Mouse (Mus musculus): ENCODE measurements around the gene Astn1. TPM values are rescaled to one million over a fixed set of nuclear protein-coding genes. Genes with fewer than 3 reads are reported as not detected.

Astn1 gene
- polyA plus RNA-seq, 1 experiment from 2014 or later: 8.5 TPM

GRCm38 (mm10) chr1:158732868-158733496 lies 370.9 kb downstream of the Astn1 start:
- Histone ChIP-seq H3K4me3 (ENCODE audit: low read depth, low read length) (no peak overlapping the region), H3K9ac (replicated peaks; ENCODE audit: low read length) (no peak overlapping the region), H3K4me1 (ENCODE audit: control insufficient read depth, insufficient read depth, low read length) (no peaks in the 10 kb centered on the region), H3K4me2 (ENCODE audit: low read depth, low read length) (no peak overlapping the region), H3K36me3 (replicated peaks; ENCODE audit: control insufficient read depth, insufficient read depth, low read depth, low read length) (no peaks in the 10 kb centered on the region), H3K27ac (replicated peaks; ENCODE audit: low read depth, low read length) (no peak overlapping the region), H3K9me3 (replicated peaks; ENCODE audit: control insufficient read depth, low read length) (no peaks in the 10 kb centered on the region), H3K27me3 (ENCODE audit: control insufficient read depth, insufficient read depth, low read length) (no peaks in the 10 kb centered on the region)
- WGBS: 57% methylated on average over 4 of the region's 4 CpGs
- no peak for DNase-seq (ENCODE audit: low spot score)
- no peak for ATAC-seq (replicated peaks; ENCODE audit: insufficient number of reproducible peaks, low FRiP score, low TSS enrichment, low read depth)

GRCm38 (mm10) chr1:158739132-158739919 lies 377.3 kb downstream of the Astn1 start:
- H3K27me3 ChIP-seq (ENCODE audit: control insufficient read depth, insufficient read depth, low read length): no peaks in the 10 kb centered on the region
- H3K9me3 ChIP-seq (replicated peaks; ENCODE audit: control insufficient read depth, low read length): no peaks in the 10 kb centered on the region
- no peak overlapping the region for H3K4me3 ChIP-seq (ENCODE audit: low read depth, low read length)
- WGBS: 45% methylated on average over 5 of the region's 5 CpGs
- no peaks in the 10 kb centered on the region for H3K36me3 ChIP-seq (replicated peaks; ENCODE audit: control insufficient read depth, insufficient read depth, low read depth, low read length)
- no peak for DNase-seq (ENCODE audit: low spot score)
- no peak overlapping the region for H3K4me2 ChIP-seq (ENCODE audit: low read depth, low read length)
- H3K4me1 ChIP-seq (ENCODE audit: control insufficient read depth, insufficient read depth, low read length): no peaks in the 10 kb centered on the region
- H3K9ac ChIP-seq (replicated peaks; ENCODE audit: low read length): no peak overlapping the region
- ATAC-seq (replicated peaks; ENCODE audit: insufficient number of reproducible peaks, low FRiP score, low TSS enrichment, low read depth): no peak
- no peak overlapping the region for H3K27ac ChIP-seq (replicated peaks; ENCODE audit: low read depth, low read length)

DNA sequence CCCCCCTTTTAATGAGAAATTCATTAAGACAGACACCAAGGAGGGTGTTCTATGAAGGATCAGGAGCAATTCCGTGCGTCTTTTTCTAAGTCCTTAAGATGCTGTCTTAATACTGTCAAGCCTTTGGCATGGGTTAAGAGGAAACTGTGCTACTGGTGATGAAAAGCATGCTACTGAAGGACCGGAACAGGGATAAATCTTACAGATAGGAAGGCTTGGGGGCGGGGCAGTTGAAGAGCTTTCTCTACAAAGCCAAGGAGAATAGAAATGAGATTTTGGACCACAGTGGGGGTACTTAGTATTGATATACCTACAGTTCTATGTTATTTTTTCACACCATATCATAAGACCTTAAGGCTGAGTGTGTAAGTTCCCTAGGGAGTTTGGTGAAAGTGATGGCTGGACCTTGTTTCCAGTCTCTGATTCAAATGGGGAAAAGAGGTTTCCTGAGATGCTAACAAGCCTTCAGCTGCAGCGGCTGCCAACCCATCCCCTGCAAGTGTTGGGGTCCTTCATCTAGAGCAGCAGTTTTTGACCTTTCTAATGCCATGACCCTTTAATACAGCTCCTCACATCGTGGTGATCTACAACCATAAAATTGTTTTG lies 378.2 kb downstream of the Astn1 start:
- Histone ChIP-seq H3K4me1 (ENCODE audit: control insufficient read depth, insufficient read depth, low read length) (no peaks in the 10 kb centered on the region), H3K9ac (replicated peaks; ENCODE audit: low read length) (no peak overlapping the region), H3K36me3 (replicated peaks; ENCODE audit: control insufficient read depth, insufficient read depth, low read depth, low read length) (no peaks in the 10 kb centered on the region), H3K4me3 (ENCODE audit: low read depth, low read length) (no peak overlapping the region), H3K4me2 (ENCODE audit: low read depth, low read length) (no peak overlapping the region), H3K27me3 (ENCODE audit: control insufficient read depth, insufficient read depth, low read length) (no peaks in the 10 kb centered on the region), H3K27ac (replicated peaks; ENCODE audit: low read depth, low read length) (no peak overlapping the region), H3K9me3 (replicated peaks; ENCODE audit: control insufficient read depth, low read length) (no peaks in the 10 kb centered on the region)
- no peak for DNase-seq (ENCODE audit: low spot score)
- no peak for ATAC-seq (replicated peaks; ENCODE audit: insufficient number of reproducible peaks, low FRiP score, low TSS enrichment, low read depth)
- WGBS: 80% methylated on average over 6 of the region's 6 CpGs

DNA sequence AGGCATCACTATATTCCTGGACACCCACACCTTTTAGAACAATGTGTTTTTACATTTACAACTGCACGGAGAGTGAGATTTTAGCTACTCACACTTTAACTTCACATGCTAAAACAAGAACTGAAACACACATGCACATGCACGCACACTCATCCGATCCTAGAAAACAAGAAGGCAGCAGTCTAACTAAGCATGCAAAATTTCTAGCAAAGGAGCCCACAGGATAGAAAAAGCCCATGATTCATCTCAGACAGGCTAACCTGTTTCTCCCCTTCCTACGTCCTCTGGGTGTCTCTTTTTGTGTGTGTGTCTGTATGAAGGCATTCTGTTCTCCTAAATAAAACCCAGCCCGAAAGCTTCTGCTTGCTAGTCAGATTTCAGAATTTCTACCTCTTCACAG lies 378.9 kb downstream of the Astn1 start:
- 77% methylated on average over 5 of the region's 5 CpGs for WGBS

More for the DNA sequence above, 378.9 kb downstream of the Astn1 start:
- Histone ChIP-seq H3K4me3 (ENCODE audit: low read depth, low read length) (no peak overlapping the region), H3K9me3 (replicated peaks; ENCODE audit: control insufficient read depth, low read length) (no peaks in the 10 kb centered on the region), H3K4me1 (ENCODE audit: control insufficient read depth, insufficient read depth, low read length) (no peaks in the 10 kb centered on the region), H3K9ac (replicated peaks; ENCODE audit: low read length) (no peak overlapping the region), H3K36me3 (replicated peaks; ENCODE audit: control insufficient read depth, insufficient read depth, low read depth, low read length) (no peaks in the 10 kb centered on the region), H3K27me3 (ENCODE audit: control insufficient read depth, insufficient read depth, low read length) (no peaks in the 10 kb centered on the region), H3K4me2 (ENCODE audit: low read depth, low read length) (no peak overlapping the region), H3K27ac (replicated peaks; ENCODE audit: low read depth, low read length) (no peak overlapping the region)
- no peak for DNase-seq (ENCODE audit: low spot score)
- no peak for ATAC-seq (replicated peaks; ENCODE audit: insufficient number of reproducible peaks, low FRiP score, low TSS enrichment, low read depth)

MicroRNAs encoded within 50 kb of the gene (microRNA counts, 519-probe panel; counts per million panel counts)
- microRNA mmu-miR-488: 2,148 counts per million, percentile 16 among the panel's probes with 10 or more counts

Small RNAs within 50 kb of the gene (microRNA-seq; reads per million reads assigned to microRNA genes)
- gene Mir488 (ENCODE audit: borderline number of aligned reads): 35.7 reads per million, percentile 29 among the genes with 10 or more reads in this experiment

Other genes starting within 250 kb of the Astn1 start
- gene Brinp2, start 5.9 kb upstream of the Astn1 start, polyA plus RNA-seq (2014; fragmentation: Nextera tagmentation; extraction: Ambion mirVana): 0.58 and 1.1 TPM in 2 replicates

Data from embryonic facial prominence, embryonic 11.5 days (tissue).